Mouse (Mus musculus) liver, embryonic 12.5 days (tissue): ENCODE data around the gene Gm13279. TPM values are rescaled to one million over a fixed set of nuclear protein-coding genes. Genes with fewer than 3 reads are reported as not detected.

ENCODE experiments used
- polyA plus RNA-seq: library from polyadenylated mRNA; unstranded; fragments of >200 nt; fragmentation: Nextera tagmentation; extraction: Ambion mirVana; gene quantifications from 2 replicates; pipeline ENCODE4 v1.2.1, GENCODE M21; 2016

The Gm13279 gene
- polyA plus RNA-seq, 1 experiment from 2014 or later = not detected

Other genes starting within 250 kb of the Gm13279 start
- not detected in 2 replicates for gene Ifna15, start 239.2 kb upstream of the Gm13279 start, polyA plus RNA-seq
- not detected in 2 replicates for gene Ifna14, start 225.6 kb upstream of the Gm13279 start, polyA plus RNA-seq
- gene Ifna9, start 205.0 kb upstream of the Gm13279 start, polyA plus RNA-seq = not detected in 2 replicates
- not detected in 2 replicates for gene Ifna12, start 194.0 kb upstream of the Gm13279 start, polyA plus RNA-seq
- gene C87499, start 163.0 kb upstream of the Gm13279 start, polyA plus RNA-seq = not detected in 2 replicates
- not detected in 2 replicates for gene Ifna13, start 152.9 kb upstream of the Gm13279 start, polyA plus RNA-seq
- not detected in 2 replicates for gene Ifna16, start 120.5 kb upstream of the Gm13279 start, polyA plus RNA-seq
- not detected in 2 replicates for gene Ifna2, start 113.5 kb upstream of the Gm13279 start, polyA plus RNA-seq
- gene Ifnab, start 106.0 kb upstream of the Gm13279 start, polyA plus RNA-seq = not detected in 2 replicates
- gene Gm26566, start 75.6 kb upstream of the Gm13279 start, polyA plus RNA-seq = 0.29 and 0.43 TPM in 2 replicates
- 38.0 and 38.7 TPM in 2 replicates for gene Klhl9, start 74.9 kb upstream of the Gm13279 start, polyA plus RNA-seq
- gene Gm13271, start 42.5 kb upstream of the Gm13279 start, polyA plus RNA-seq = not detected in 2 replicates
- gene Gm13283, start 37.3 kb upstream of the Gm13279 start, polyA plus RNA-seq = not detected in 2 replicates
- gene Gm13290, start 23.6 kb upstream of the Gm13279 start, polyA plus RNA-seq = not detected in 2 replicates
- gene Gm13289, start 20.5 kb upstream of the Gm13279 start, polyA plus RNA-seq = not detected in 2 replicates
- not detected in 2 replicates for gene Gm13272, start 17.5 kb upstream of the Gm13279 start, polyA plus RNA-seq
- gene Ifnz, start 15.3 kb upstream of the Gm13279 start, polyA plus RNA-seq = not detected in 2 replicates
- gene Gm13276, start 11.7 kb upstream of the Gm13279 start, polyA plus RNA-seq = not detected in 2 replicates
- not detected in 2 replicates for gene Gm13277, start 8.8 kb upstream of the Gm13279 start, polyA plus RNA-seq
- gene Gm13278, start 5.8 kb upstream of the Gm13279 start, polyA plus RNA-seq = not detected in 2 replicates
- gene Gm13275, start 2.9 kb upstream of the Gm13279 start, polyA plus RNA-seq = not detected in 2 replicates
- gene Gm13285, start 2.3 kb downstream of the Gm13279 start, polyA plus RNA-seq = 0.13 and 0.22 TPM in 2 replicates
- gene Gm13287, start 5.9 kb downstream of the Gm13279 start, polyA plus RNA-seq = not detected in 2 replicates
- not detected in 2 replicates for gene Gm13288, start 8.1 kb downstream of the Gm13279 start, polyA plus RNA-seq
- not detected in 2 replicates for gene Ifna7, start 18.8 kb downstream of the Gm13279 start, polyA plus RNA-seq
- not detected in 2 replicates for gene Ifna11, start 22.6 kb downstream of the Gm13279 start, polyA plus RNA-seq
- not detected in 2 replicates for gene Ifna6, start 30.0 kb downstream of the Gm13279 start, polyA plus RNA-seq
- gene Ifna5, start 38.1 kb downstream of the Gm13279 start, polyA plus RNA-seq = not detected in 2 replicates
- not detected in 2 replicates for gene Ifna4, start 44.5 kb downstream of the Gm13279 start, polyA plus RNA-seq
- not detected in 2 replicates for gene Ifna1, start 52.7 kb downstream of the Gm13279 start, polyA plus RNA-seq
- not detected in 2 replicates for gene Ifne, start 82.8 kb downstream of the Gm13279 start, polyA plus RNA-seq